Mouse (Mus musculus) thymus, adult 2 months (tissue): Measurements from ENCODE around the gene Ccnl2.

ENCODE experiments used
- CTCF ChIP-seq: fragments of 200-500 bp; IDR thresholded peaks from 2 replicates; pipeline ENCODE4 v1.5.1; 2012; ENCODE audit warnings: mild to moderate bottlenecking, control low read depth, low read length, moderate library complexity, borderline replicate concordance; ENCODE audit not compliant: control insufficient read depth, poor library complexity, insufficient read depth; ENCODE audit errors: extremely low read depth
- POLR2A ChIP-seq: fragments of 200-500 bp; IDR thresholded peaks from 2 replicates; pipeline ENCODE4 v1.6.1; 2012; ENCODE audit warnings: mild to moderate bottlenecking, low read length, control low read depth, moderate library complexity; ENCODE audit not compliant: control insufficient read depth, poor library complexity, insufficient read depth; ENCODE audit errors: extremely low read depth

GRCm38 (mm10) chr4:155802075-155802474, 10.2 kb upstream of the Ccnl2 start:
- TF ChIP-seq CTCF (no peak), POLR2A (no peak)
